Mouse (Mus musculus) gastrocnemius, postnatal 36 days (tissue): ENCODE measurements around the gene Zfp583. TPM values are rescaled to one million over a fixed set of nuclear protein-coding genes. Genes with fewer than 3 reads are reported as not detected.
"Not testable (repeated sequence)": the region's sequence is repeated elsewhere in the genome, so short reads cannot be mapped to it uniquely, and the experiment has no call there.

Source experiments
- DNase-seq, 2 experiments: peaks; one replicate each; pipeline ENCODE4 v3.0.0; 2022
- intact Hi-C: fragments of 180-260 bp; cut with DNase I; formaldehyde crosslinking; loops from one replicate; pipeline ENCODE4 v1.15.1; 2025
- long read RNA-seq, 2 experiments: library from polyadenylated mRNA; stranded (forward); transcript quantifications; one replicate each; pipeline ENCODE4 v2.0.0; 2021
- total RNA-seq, 2 experiments: library from RNA; stranded (reverse); gene quantifications; 2 replicates each; pipeline ENCODE4 v1.2.3; 2021

Zfp583 gene
- under 1 TPM; 0.46 to 0.49 TPM for total RNA-seq
- long read RNA-seq, experiment 1, partial matches to known transcripts, result 1 of 1 reads
- long read RNA-seq, experiment 1, other reads (novel, unspliced or antisense), result 0 of 1 reads
- long read RNA-seq, experiment 2, partial matches to known transcripts, result 1 of 2 reads
- long read RNA-seq, experiment 2, other reads (novel, unspliced or antisense), result 0 of 2 reads

GRCm38 (mm10) chr7:6331233-6331956, at the start of gene Zfp583:
TSS of gene Zfp583 (minus strand) at chr7:6331285.
- peak; percentile 68 to 70 for DNase-seq
- intact Hi-C loops, result loop anchor here (5.0 kb wide), 1 partner anchor 44 kb away; the partner anchor contains the start of gene Zfp667

- DNase-seq, result no peak
- intact Hi-C loops, result no loop called here
Measured at GRCm38 (mm10) chr7:6378441-6378840, 47.4 kb upstream of the Zfp583 start.

- DNase-seq, result no peak
- intact Hi-C loops, result no loop called here
Measured at GRCm38 (mm10) chr7:6372993-6373392, 41.9 kb upstream of the Zfp583 start.

GRCm38 (mm10) chr7:6369460-6369859, 38.4 kb upstream of the Zfp583 start:
- intact Hi-C loops, result no loop called here
- DNase-seq, result no peak

- intact Hi-C loops, DNase-seq: not testable (repeated sequence)
Measured at GRCm38 (mm10) chr7:6368146-6368545, 37.1 kb upstream of the Zfp583 start.

GRCm38 (mm10) chr7:6367185-6367584, 36.1 kb upstream of the Zfp583 start:
- intact Hi-C loops, result no loop called here
- DNase-seq, result no peak

- intact Hi-C loops, result no loop called here
- no peak for DNase-seq
Measured at GRCm38 (mm10) chr7:6364761-6365160, 33.7 kb upstream of the Zfp583 start.

GRCm38 (mm10) chr7:6363047-6363488, 32.0 kb upstream of the Zfp583 start, which contains the start of gene Zfp78:
TSS of gene Zfp78 (plus strand) at chr7:6363280.
- intact Hi-C loops, result no loop called here
- DNase-seq, result peak in 1 of 2 experiments; percentile 74

GRCm38 (mm10) chr7:6362268-6363046, 31.4 kb upstream of the Zfp583 start:
- peak; percentile 95 to 96 for DNase-seq
- intact Hi-C loops, result no loop called here

GRCm38 (mm10) chr7:6361756-6362155, 30.7 kb upstream of the Zfp583 start:
- intact Hi-C loops, result no loop called here
- DNase-seq, result no peak

GRCm38 (mm10) chr7:6360477-6361060, 29.5 kb upstream of the Zfp583 start:
- intact Hi-C loops, result no loop called here
- no peak for DNase-seq

GRCm38 (mm10) chr7:6358937-6359590, 28.0 kb upstream of the Zfp583 start:
- intact Hi-C loops, result loop anchor here (1.0 to 10.0 kb wide), 4 partner anchors 71 to 578 kb away; partner anchors contain the start of gene Zim1
- no peak for DNase-seq

- no peak for DNase-seq
- intact Hi-C loops, result loop anchor here (5.0 to 10.0 kb wide), 3 partner anchors 337 to 579 kb away; partner anchors contain the start of gene Zim1
Measured at GRCm38 (mm10) chr7:6358121-6358520, 27.0 kb upstream of the Zfp583 start.

- intact Hi-C loops, result no loop called here
Measured at GRCm38 (mm10) chr7:6344124-6344523, 13.0 kb upstream of the Zfp583 start.

GRCm38 (mm10) chr7:6343501-6344071, 12.5 kb upstream of the Zfp583 start, which contains the start of gene Gm3854:
TSS of gene Gm3854 (plus strand) at chr7:6343759.
- intact Hi-C loops, result no loop called here
- peak in 1 of 2 experiments; percentile 34 for DNase-seq

More at GRCm38 (mm10) chr7:6344124-6344523, 13.0 kb upstream of the Zfp583 start:
- DNase-seq, result no peak

GRCm38 (mm10) chr7:6339865-6340264, 8.8 kb upstream of the Zfp583 start:
- no peak for DNase-seq
- intact Hi-C loops, result no loop called here

- intact Hi-C loops, result loop anchor here (5.0 kb wide), 1 partner anchor 43 kb away; the partner anchor contains the start of gene Zfp667
- no peak for DNase-seq
Measured at GRCm38 (mm10) chr7:6330458-6331232, 440 bp downstream of the Zfp583 start.

GRCm38 (mm10) chr7:6300796-6301195, 30.3 kb downstream of the Zfp583 start:
- intact Hi-C loops, DNase-seq: not testable (repeated sequence)

- intact Hi-C loops, DNase-seq: not testable (repeated sequence)
Measured at GRCm38 (mm10) chr7:6291121-6291520, 40.0 kb downstream of the Zfp583 start.
